Mouse (Mus musculus): ENCODE results near the gene Pakap. TPM values are rescaled to one million over a fixed set of nuclear protein-coding genes. Genes with fewer than 3 reads are reported as not detected.

Gene Pakap
- polyA plus RNA-seq, 1 experiment from 2014 or later: 25.7 TPM

- Histone ChIP-seq H3K4me2 (ENCODE audit: low read depth, low read length) (no peak overlapping the region), H3K4me1 (ENCODE audit: control insufficient read depth, insufficient read depth, low read length) (no peaks in the 10 kb centered on the region), H3K27me3 (ENCODE audit: control insufficient read depth, insufficient read depth, low read length) (no peaks in the 10 kb centered on the region), H3K4me3 (replicated peaks; ENCODE audit: low read length) (no peak overlapping the region), H3K27ac (ENCODE audit: low read length) (no peak overlapping the region), H3K36me3 (ENCODE audit: control insufficient read depth, insufficient read depth, low read length) (no peaks in the 10 kb centered on the region), H3K9me3 (replicated peaks; ENCODE audit: control insufficient read depth, low read length) (no peaks in the 10 kb centered on the region), H3K9ac (ENCODE audit: low read length) (no peak overlapping the region)
- WGBS: 77% methylated on average over 5 of the region's 5 CpGs
- ATAC-seq (ENCODE audit: insufficient read depth, low FRiP score): no peak
These were observed 334.6 kb downstream of the Pakap start for GRCm38 (mm10) chr4:57902619-57903018.

DNA sequence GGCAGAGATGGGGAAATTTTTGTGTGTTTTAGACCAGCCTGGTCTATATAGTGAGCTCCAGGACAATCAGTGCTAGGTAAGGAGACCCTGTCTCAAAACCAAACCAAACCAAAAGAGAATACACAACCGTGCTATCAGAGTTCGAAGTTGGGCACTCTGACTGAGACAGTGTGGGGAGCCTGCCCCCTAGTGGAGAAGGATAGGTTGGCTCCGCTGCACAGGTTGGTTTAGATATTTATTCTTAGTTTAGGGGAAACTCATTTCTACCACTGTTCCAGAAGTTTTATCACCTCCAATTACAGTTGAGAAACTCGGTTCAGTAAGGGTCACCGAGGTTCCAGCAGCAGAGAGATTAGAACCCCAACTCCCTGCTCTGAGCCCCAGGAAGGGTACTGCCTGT, 336.2 kb downstream of the Pakap start:
- Histone ChIP-seq H3K9me3 (replicated peaks; ENCODE audit: control insufficient read depth, low read length) (no peaks in the 10 kb centered on the region), H3K4me3 (replicated peaks; ENCODE audit: low read length) (no peak overlapping the region), H3K27me3 (ENCODE audit: control insufficient read depth, insufficient read depth, low read length) (no peaks in the 10 kb centered on the region), H3K4me1 (ENCODE audit: control insufficient read depth, insufficient read depth, low read length) (no peaks in the 10 kb centered on the region), H3K9ac (ENCODE audit: low read length) (no peak overlapping the region), H3K4me2 (ENCODE audit: low read depth, low read length) (peak overlapping the region; percentile 26; the same call in 1 of the 2 replicates), H3K27ac (ENCODE audit: low read length) (no peak overlapping the region), H3K36me3 (ENCODE audit: control insufficient read depth, insufficient read depth, low read length) (no peaks in the 10 kb centered on the region)
- 7% methylated on average over 5 of the region's 5 CpGs for WGBS
- ATAC-seq (ENCODE audit: insufficient read depth, low FRiP score): peak; percentile 5; the same call in 1 of the 2 replicates

- H3K4me1 ChIP-seq (ENCODE audit: control insufficient read depth, insufficient read depth, low read length): no peaks in the 10 kb centered on the region
- H3K4me3 ChIP-seq (replicated peaks; ENCODE audit: low read length): no peak overlapping the region
- ATAC-seq (ENCODE audit: insufficient read depth, low FRiP score): peak; percentile 61
- 27% methylated on average over 9 of the region's 9 CpGs for WGBS
- no peaks in the 10 kb centered on the region for H3K9me3 ChIP-seq (replicated peaks; ENCODE audit: control insufficient read depth, low read length)
- H3K9ac ChIP-seq (ENCODE audit: low read length): no peak overlapping the region
- H3K27me3 ChIP-seq (ENCODE audit: control insufficient read depth, insufficient read depth, low read length): no peaks in the 10 kb centered on the region
- no peak overlapping the region for H3K27ac ChIP-seq (ENCODE audit: low read length)
- no peaks in the 10 kb centered on the region for H3K36me3 ChIP-seq (ENCODE audit: control insufficient read depth, insufficient read depth, low read length)
- peak overlapping the region; percentile 26; the same call in 1 of the 2 replicates for H3K4me2 ChIP-seq (ENCODE audit: low read depth, low read length)
These were observed 336.7 kb downstream of the Pakap start for GRCm38 (mm10) chr4:57904638-57905037.

DNA sequence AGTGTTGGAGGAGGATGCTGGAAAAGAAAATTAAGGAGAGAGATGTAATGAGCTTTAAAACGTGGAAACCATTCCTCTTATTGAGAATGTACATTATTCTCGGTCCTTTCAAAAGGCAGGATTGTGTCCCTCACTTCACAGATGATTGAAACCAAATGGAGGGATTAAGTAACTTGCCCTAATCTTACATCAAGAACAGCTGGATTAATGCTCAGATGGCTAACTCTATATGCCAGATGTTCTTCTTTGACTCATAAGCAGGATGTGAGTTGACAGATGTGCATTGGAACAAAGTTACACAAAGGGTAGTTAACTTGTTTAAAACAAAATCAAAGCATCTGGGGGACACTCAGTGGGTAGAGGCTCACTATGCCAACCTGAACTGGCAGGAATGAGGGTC, 338.7 kb downstream of the Pakap start:
- Histone ChIP-seq H3K9ac (ENCODE audit: low read length) (no peak overlapping the region), H3K4me2 (ENCODE audit: low read depth, low read length) (no peak overlapping the region), H3K4me3 (replicated peaks; ENCODE audit: low read length) (no peak overlapping the region), H3K4me1 (ENCODE audit: control insufficient read depth, insufficient read depth, low read length) (no peaks in the 10 kb centered on the region), H3K27me3 (ENCODE audit: control insufficient read depth, insufficient read depth, low read length) (no peaks in the 10 kb centered on the region), H3K9me3 (replicated peaks; ENCODE audit: control insufficient read depth, low read length) (no peaks in the 10 kb centered on the region), H3K27ac (ENCODE audit: low read length) (no peak overlapping the region), H3K36me3 (ENCODE audit: control insufficient read depth, insufficient read depth, low read length) (no peaks in the 10 kb centered on the region)
- WGBS: 29% methylated on average over 2 of the region's 2 CpGs
- no peak for ATAC-seq (ENCODE audit: insufficient read depth, low FRiP score)

DNA sequence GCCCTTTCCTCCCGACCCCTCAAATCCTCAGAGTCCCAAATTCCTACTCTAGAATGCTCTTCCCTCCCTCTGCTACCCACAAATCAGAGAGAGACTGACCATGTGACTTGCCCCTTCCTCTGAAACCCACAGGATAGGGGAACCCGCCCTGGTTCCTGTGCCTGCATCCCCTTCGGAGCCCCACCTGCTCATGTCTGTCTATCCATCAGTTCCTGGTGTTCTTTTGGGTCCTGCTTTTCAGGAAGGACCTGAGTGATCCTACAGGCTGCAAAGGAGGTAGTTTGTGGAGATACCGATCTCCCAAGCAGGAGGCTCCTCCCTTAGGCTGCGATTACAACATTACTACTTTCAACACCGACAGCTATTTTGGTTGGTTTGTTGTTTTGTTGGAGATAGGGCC, 340.9 kb downstream of the Pakap start:
- 62% methylated on average over 6 of the region's 6 CpGs for WGBS
- Histone ChIP-seq H3K36me3 (ENCODE audit: control insufficient read depth, insufficient read depth, low read length) (no peaks in the 10 kb centered on the region), H3K27ac (ENCODE audit: low read length) (no peak overlapping the region), H3K4me2 (ENCODE audit: low read depth, low read length) (no peak overlapping the region), H3K4me3 (replicated peaks; ENCODE audit: low read length) (no peak overlapping the region), H3K9ac (ENCODE audit: low read length) (no peak overlapping the region), H3K9me3 (replicated peaks; ENCODE audit: control insufficient read depth, low read length) (no peaks in the 10 kb centered on the region), H3K4me1 (ENCODE audit: control insufficient read depth, insufficient read depth, low read length) (0 out of 2 replicates have a peak, but pooled peaks cover 1% of the 10 kb centered on the region), H3K27me3 (ENCODE audit: control insufficient read depth, insufficient read depth, low read length) (no peaks in the 10 kb centered on the region)
- no peak for ATAC-seq (ENCODE audit: insufficient read depth, low FRiP score)

GRCm38 (mm10) chr4:57913021-57913420, 345.0 kb downstream of the Pakap start:
- no peaks in the 10 kb centered on the region for H3K9me3 ChIP-seq (replicated peaks; ENCODE audit: control insufficient read depth, low read length)
- no peak for ATAC-seq (ENCODE audit: insufficient read depth, low FRiP score)
- H3K36me3 ChIP-seq (ENCODE audit: control insufficient read depth, insufficient read depth, low read length): no peaks in the 10 kb centered on the region
- no peaks in the 10 kb centered on the region for H3K27me3 ChIP-seq (ENCODE audit: control insufficient read depth, insufficient read depth, low read length)
- no peak overlapping the region for H3K4me3 ChIP-seq (replicated peaks; ENCODE audit: low read length)
- no peak overlapping the region for H3K27ac ChIP-seq (ENCODE audit: low read length)
- no peak overlapping the region for H3K9ac ChIP-seq (ENCODE audit: low read length)
- H3K4me1 ChIP-seq (ENCODE audit: control insufficient read depth, insufficient read depth, low read length): peaks cover 10% of the 10 kb centered on the region; the same call in 1 of the 2 replicates
- H3K4me2 ChIP-seq (ENCODE audit: low read depth, low read length): no peak overlapping the region

DNA sequence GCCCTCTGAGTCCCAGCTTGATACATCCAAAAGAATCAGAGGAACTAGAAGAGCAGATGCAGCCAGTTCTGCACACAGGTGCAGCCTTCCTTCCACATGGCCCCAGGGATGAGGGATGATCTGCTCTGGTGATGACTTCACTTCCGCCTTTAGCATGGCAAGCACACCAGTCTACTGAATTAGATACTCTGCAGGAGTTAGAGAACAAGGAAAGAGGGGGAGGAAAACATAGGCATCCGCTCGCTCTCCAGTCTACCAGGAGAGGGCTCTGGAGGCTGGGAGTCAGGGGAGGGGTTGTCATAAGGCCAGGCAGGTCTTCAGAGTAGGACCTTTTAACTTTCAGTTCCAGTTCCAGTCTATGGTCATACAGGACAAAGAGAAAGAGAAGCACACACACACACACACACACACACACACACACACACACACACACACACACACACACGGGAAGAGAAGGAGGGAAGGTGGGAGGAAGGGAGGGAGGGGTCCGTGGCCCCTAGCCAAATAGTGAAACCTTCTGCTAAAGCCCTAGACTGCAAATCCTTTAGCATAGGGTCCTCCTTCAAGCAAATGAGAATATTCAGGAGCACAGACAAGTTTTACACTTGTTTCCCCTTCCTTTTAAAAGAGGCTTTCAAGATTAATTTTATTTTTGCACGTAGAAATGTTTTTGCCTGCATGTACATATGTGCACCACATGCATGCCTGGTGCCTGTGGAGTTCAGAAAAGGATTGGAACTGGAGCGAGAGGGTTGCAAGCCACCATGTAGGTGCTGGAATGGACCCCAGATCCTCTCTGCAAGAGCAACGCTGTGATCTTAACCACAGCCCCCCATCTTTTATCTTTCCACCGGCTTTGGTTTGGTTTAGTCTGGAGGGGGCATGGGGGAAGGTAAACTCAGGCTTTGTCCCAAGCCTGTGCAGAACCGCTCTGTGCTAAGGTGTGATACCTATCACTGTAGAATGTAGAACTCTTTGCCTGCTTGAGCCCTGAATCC, 346.5 kb downstream of the Pakap start:
- Histone ChIP-seq H3K9me3 (replicated peaks; ENCODE audit: control insufficient read depth, low read length) (no peaks in the 10 kb centered on the region), H3K4me1 (ENCODE audit: control insufficient read depth, insufficient read depth, low read length) (peaks cover 11% of the 10 kb centered on the region; the same call in 1 of the 2 replicates), H3K36me3 (ENCODE audit: control insufficient read depth, insufficient read depth, low read length) (no peaks in the 10 kb centered on the region), H3K4me2 (ENCODE audit: low read depth, low read length) (peak overlapping the region; percentile 50), H3K27me3 (ENCODE audit: control insufficient read depth, insufficient read depth, low read length) (no peaks in the 10 kb centered on the region), H3K4me3 (replicated peaks; ENCODE audit: low read length) (peak overlapping the region; percentile 45), H3K27ac (ENCODE audit: low read length) (peak overlapping the region; percentile 92), H3K9ac (ENCODE audit: low read length) (peak overlapping the region; percentile 72)
- peak; percentile 22; the same call in 1 of the 2 replicates for ATAC-seq (ENCODE audit: insufficient read depth, low FRiP score)
- WGBS: 46% methylated on average over 10 of the region's 10 CpGs

- Histone ChIP-seq H3K9me3 (replicated peaks; ENCODE audit: control insufficient read depth, low read length) (no peaks in the 10 kb centered on the region), H3K27ac (ENCODE audit: low read length) (peak overlapping the region; percentile 92), H3K27me3 (ENCODE audit: control insufficient read depth, insufficient read depth, low read length) (no peaks in the 10 kb centered on the region), H3K4me1 (ENCODE audit: control insufficient read depth, insufficient read depth, low read length) (peaks cover 13% of the 10 kb centered on the region; the same call in 1 of the 2 replicates), H3K36me3 (ENCODE audit: control insufficient read depth, insufficient read depth, low read length) (no peaks in the 10 kb centered on the region), H3K4me3 (replicated peaks; ENCODE audit: low read length) (peak overlapping the region; percentile 45), H3K9ac (ENCODE audit: low read length) (peak overlapping the region; percentile 72), H3K4me2 (ENCODE audit: low read depth, low read length) (peak overlapping the region; percentile 50)
- whole genome bisulfite sequencing: 20% methylated on average over 17 of the region's 17 CpGs
- peak; percentile 70; the same call in 1 of the 2 replicates for ATAC-seq (ENCODE audit: insufficient read depth, low FRiP score)
These were observed 347.4 kb downstream of the Pakap start for GRCm38 (mm10) chr4:57915216-57915965.

All from stomach, embryonic 16.5 days (tissue).